Mouse (Mus musculus): Measurements from ENCODE around the gene Rnf135. TPM values are rescaled to one million over a fixed set of nuclear protein-coding genes. Genes with fewer than 3 reads are reported as not detected.
"Not testable (repeated sequence)": the region's sequence is repeated elsewhere in the genome, so short reads cannot be mapped to it uniquely, and the experiment has no call there.

Rnf135 gene
- polyA plus RNA-seq, 1 experiment from 2014 or later, result 10.1 TPM

DNA sequence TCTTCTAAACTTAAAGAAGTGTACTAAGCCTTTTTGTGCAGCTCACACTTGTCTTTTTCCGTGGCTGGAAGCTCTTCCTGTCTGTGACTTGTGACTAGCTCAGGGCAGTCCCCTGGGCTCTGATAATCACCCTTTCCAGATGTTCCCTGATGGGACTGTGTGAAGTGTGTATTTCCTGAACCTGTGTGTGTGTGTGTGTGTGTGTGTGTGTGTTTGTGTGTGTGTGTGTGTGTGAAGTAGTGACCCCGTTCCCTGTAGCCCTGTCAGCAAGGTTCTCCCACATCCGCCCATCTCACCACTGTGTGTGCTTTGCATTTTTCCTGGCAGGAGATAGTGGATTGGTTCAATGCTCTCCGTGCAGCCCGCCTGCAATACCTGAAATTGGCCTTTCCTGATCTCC is 13.3 kb upstream of the Rnf135 start:
- no peaks in the 10 kb centered on the region for H3K9me3 ChIP-seq (ENCODE audit: control insufficient read depth, low read length)
- ATAC-seq (ENCODE audit: low read depth), result no peak
- H3K4me1 ChIP-seq (replicated peaks; ENCODE audit: control insufficient read depth, insufficient read depth, low read length), result no peaks in the 10 kb centered on the region
- H3K27ac ChIP-seq (ENCODE audit: low read length), result no peak overlapping the region
- no peaks in the 10 kb centered on the region for H3K36me3 ChIP-seq (ENCODE audit: control insufficient read depth, insufficient read depth, low read length)
- H3K27me3 ChIP-seq (ENCODE audit: control insufficient read depth, insufficient read depth, low read depth, low read length), result no peaks in the 10 kb centered on the region
- WGBS, result 60% methylated on average over 5 of the region's 5 CpGs
- no peak overlapping the region for H3K4me3 ChIP-seq (ENCODE audit: low read length)
- no peak overlapping the region for H3K4me2 ChIP-seq (ENCODE audit: low read depth, low read length)
- no peak overlapping the region for H3K9ac ChIP-seq (ENCODE audit: low read length)

DNA sequence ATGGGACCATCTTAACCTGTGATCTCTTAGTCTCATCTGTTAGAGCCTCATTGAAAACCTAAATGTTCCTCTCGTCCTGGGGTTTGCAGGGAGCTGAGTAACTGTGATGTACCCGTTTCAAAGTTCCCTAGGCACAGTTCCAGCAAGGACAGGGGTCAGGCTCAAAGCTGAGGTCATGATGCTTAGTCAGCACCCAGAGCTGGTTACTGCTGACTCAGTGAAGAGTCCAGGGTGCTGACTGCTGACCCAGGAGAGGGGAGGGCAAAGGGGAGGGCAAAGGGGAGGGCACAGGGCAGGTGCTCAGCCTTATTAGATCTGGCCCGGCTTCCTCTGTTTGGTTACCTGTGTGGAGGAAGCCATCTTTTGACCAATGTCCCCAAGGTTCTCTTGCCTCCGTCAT is 11.8 kb upstream of the Rnf135 start:
- Histone ChIP-seq H3K27ac (ENCODE audit: low read length) (no peak overlapping the region), H3K4me2 (ENCODE audit: low read depth, low read length) (no peak overlapping the region), H3K27me3 (ENCODE audit: control insufficient read depth, insufficient read depth, low read depth, low read length) (no peaks in the 10 kb centered on the region), H3K9ac (ENCODE audit: low read length) (no peak overlapping the region), H3K36me3 (ENCODE audit: control insufficient read depth, insufficient read depth, low read length) (no peaks in the 10 kb centered on the region), H3K4me3 (ENCODE audit: low read length) (no peak overlapping the region), H3K9me3 (ENCODE audit: control insufficient read depth, low read length) (no peaks in the 10 kb centered on the region), H3K4me1 (replicated peaks; ENCODE audit: control insufficient read depth, insufficient read depth, low read length) (no peaks in the 10 kb centered on the region)
- no peak for ATAC-seq (ENCODE audit: low read depth)
- WGBS, result 56% methylated on average over 4 of the region's 4 CpGs

DNA sequence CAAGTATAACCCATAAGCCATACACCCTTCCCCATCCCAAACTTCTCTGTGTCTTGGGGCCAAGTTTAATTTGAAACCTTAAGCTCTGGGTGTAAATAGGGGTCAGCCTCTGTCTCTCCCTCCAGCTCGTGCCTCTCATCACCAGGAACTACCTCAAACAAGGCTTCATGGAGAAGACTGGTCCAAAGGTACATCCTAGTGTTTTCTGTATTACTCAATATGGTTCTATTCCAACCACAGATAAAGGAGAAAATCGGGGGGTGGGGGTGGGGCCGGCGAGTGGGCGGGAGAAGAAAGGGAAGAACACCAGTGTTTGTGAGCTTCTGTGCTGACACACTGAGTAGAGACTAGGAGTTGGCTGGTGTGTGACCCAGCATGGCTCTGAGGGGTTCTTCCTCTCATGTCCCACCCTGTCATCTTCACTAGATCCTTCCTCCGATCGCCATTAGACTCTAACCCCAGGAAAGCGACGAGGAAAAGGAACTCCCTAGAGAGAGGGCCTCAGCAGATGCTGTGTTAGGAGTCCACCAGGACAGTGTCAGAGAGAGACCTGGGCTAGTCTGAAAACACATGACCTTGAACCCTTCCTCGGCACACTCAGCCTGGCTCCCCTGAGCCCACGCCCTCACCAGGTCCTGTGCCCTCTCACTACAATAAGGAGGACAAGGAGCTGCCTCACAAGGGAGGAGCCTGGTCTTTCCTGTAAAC is 9.5 kb upstream of the Rnf135 start:
- Histone ChIP-seq H3K9ac (ENCODE audit: low read length) (no peak overlapping the region), H3K9me3 (ENCODE audit: control insufficient read depth, low read length) (no peaks in the 10 kb centered on the region), H3K4me1 (replicated peaks; ENCODE audit: control insufficient read depth, insufficient read depth, low read length) (no peaks in the 10 kb centered on the region), H3K36me3 (ENCODE audit: control insufficient read depth, insufficient read depth, low read length) (no peaks in the 10 kb centered on the region), H3K4me2 (ENCODE audit: low read depth, low read length) (no peak overlapping the region), H3K27ac (ENCODE audit: low read length) (no peak overlapping the region), H3K27me3 (ENCODE audit: control insufficient read depth, insufficient read depth, low read depth, low read length) (no peaks in the 10 kb centered on the region), H3K4me3 (ENCODE audit: low read length) (no peak overlapping the region)
- ATAC-seq (ENCODE audit: low read depth), result no peak
- WGBS, result 78% methylated on average over 11 of the region's 11 CpGs

- H3K4me1 ChIP-seq (replicated peaks; ENCODE audit: control insufficient read depth, insufficient read depth, low read length), result no peaks in the 10 kb centered on the region
- H3K27me3 ChIP-seq (ENCODE audit: control insufficient read depth, insufficient read depth, low read depth, low read length), result no peaks in the 10 kb centered on the region
- no peak overlapping the region for H3K9ac ChIP-seq (ENCODE audit: low read length)
- no peak overlapping the region for H3K4me2 ChIP-seq (ENCODE audit: low read depth, low read length)
- no peak for ATAC-seq (ENCODE audit: low read depth)
- H3K36me3 ChIP-seq (ENCODE audit: control insufficient read depth, insufficient read depth, low read length), result no peaks in the 10 kb centered on the region
- WGBS, result 68% methylated on average over 11 of the region's 11 CpGs
- no peaks in the 10 kb centered on the region for H3K9me3 ChIP-seq (ENCODE audit: control insufficient read depth, low read length)
- H3K27ac ChIP-seq (ENCODE audit: low read length), result no peak overlapping the region
- H3K4me3 ChIP-seq (ENCODE audit: low read length), result no peak overlapping the region
Measured at GRCm38 (mm10) chr11:80176911-80177895, 6.4 kb upstream of the Rnf135 start.

- WGBS, result 76% methylated on average over 8 of the region's 8 CpGs
- no peak overlapping the region for H3K9ac ChIP-seq (ENCODE audit: low read length)
- H3K4me3 ChIP-seq (ENCODE audit: low read length), result no peak overlapping the region
- H3K4me1 ChIP-seq (replicated peaks; ENCODE audit: control insufficient read depth, insufficient read depth, low read length), result no peaks in the 10 kb centered on the region
- no peaks in the 10 kb centered on the region for H3K36me3 ChIP-seq (ENCODE audit: control insufficient read depth, insufficient read depth, low read length)
- H3K27me3 ChIP-seq (ENCODE audit: control insufficient read depth, insufficient read depth, low read depth, low read length), result no peaks in the 10 kb centered on the region
- H3K4me2 ChIP-seq (ENCODE audit: low read depth, low read length), result no peak overlapping the region
- ATAC-seq (ENCODE audit: low read depth), result no peak
- H3K9me3 ChIP-seq (ENCODE audit: control insufficient read depth, low read length), result no peaks in the 10 kb centered on the region
- no peak overlapping the region for H3K27ac ChIP-seq (ENCODE audit: low read length)
Measured at GRCm38 (mm10) chr11:80178316-80178715, 5.3 kb upstream of the Rnf135 start.

DNA sequence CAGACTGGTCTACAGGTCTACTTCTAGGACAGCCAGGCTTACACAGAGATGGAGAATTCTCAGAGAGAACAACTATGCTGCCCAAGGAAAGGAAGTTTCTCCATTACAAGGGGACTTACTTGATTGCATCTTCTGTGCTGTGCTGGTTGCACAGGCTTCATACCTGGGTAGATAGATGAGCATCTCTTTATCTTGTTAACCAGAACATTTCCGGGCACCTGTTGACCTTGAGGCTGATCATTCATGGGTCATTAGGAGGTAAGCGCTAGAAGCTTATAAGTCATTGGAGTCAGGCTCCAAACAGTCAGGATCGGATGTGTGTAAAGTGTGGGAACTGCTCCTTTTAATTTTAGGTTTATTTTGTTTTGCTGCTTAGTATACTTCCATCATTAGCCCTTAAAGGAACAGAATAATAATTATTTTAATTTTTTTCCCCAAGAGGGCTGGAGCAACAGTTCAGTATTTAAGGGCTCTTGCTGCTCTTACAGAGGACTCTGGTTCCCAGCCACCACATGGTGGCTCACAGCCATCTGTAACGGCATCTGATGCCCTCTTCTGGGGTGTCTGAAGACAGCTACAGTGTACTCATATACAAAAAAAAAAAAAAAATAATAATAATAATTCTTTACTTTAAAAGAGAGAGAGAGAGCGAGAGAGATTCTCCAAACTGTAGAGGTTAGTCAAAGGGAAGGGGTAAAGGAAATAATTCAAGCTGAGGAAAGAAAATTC is 2.5 kb upstream of the Rnf135 start:
- 63% methylated on average over 5 of the region's 5 CpGs for WGBS
- Histone ChIP-seq H3K36me3 (ENCODE audit: control insufficient read depth, insufficient read depth, low read length) (no peaks in the 10 kb centered on the region), H3K9me3 (ENCODE audit: control insufficient read depth, low read length) (no peaks in the 10 kb centered on the region), H3K4me3 (ENCODE audit: low read length) (no peak overlapping the region), H3K27ac (ENCODE audit: low read length) (no peak overlapping the region), H3K27me3 (ENCODE audit: control insufficient read depth, insufficient read depth, low read depth, low read length) (no peaks in the 10 kb centered on the region), H3K9ac (ENCODE audit: low read length) (no peak overlapping the region), H3K4me1 (replicated peaks; ENCODE audit: control insufficient read depth, insufficient read depth, low read length) (peaks cover 5% of the 10 kb centered on the region), H3K4me2 (ENCODE audit: low read depth, low read length) (no peak overlapping the region)
- ATAC-seq (ENCODE audit: low read depth), result no peak

- Histone ChIP-seq H3K4me3 (ENCODE audit: low read length) (peak overlapping the region; percentile 86), H3K4me2 (ENCODE audit: low read depth, low read length) (peak overlapping the region; percentile 74), H3K27ac (ENCODE audit: low read length) (peak overlapping the region; percentile 17; the same call in 1 of the 2 replicates), H3K9ac (ENCODE audit: low read length) (peak overlapping the region; percentile 93)
- H3K36me3 ChIP-seq (ENCODE audit: control insufficient read depth, insufficient read depth, low read length); H3K27me3 ChIP-seq (ENCODE audit: control insufficient read depth, insufficient read depth, low read depth, low read length); H3K9me3 ChIP-seq (ENCODE audit: control insufficient read depth, low read length); H3K4me1 ChIP-seq (replicated peaks; ENCODE audit: control insufficient read depth, insufficient read depth, low read length): not testable (repeated sequence)
- WGBS, result 39% methylated on average over 12 of the region's 12 CpGs
- ATAC-seq (ENCODE audit: low read depth), result peak; percentile 80
Measured at GRCm38 (mm10) chr11:80183054-80183704, 472 bp upstream of the Rnf135 start.

DNA sequence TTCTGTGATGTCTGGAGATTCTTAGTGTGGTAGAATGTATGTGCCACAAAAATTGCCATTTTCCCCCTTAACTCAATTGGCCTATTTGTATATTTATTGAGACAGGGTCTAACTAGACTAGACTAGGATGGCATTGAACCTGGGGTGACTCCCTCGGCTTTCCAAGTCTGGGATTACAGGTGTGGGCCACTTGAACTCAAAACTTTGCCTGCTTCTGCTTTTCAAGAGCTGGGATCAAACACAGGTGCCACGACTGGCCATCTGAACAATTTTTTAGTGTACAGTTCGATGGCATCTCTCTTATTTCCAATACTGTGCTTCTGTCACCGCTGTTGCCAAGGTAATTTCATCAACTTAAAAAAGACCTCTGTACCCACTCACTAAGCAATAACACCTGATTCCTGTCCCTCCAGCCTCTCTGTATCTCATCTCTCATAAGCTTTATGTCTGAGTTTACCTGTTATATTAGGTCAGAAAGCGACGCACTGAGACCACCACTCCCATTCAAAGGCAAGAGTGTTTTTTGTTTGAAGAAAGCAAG is 950 bp downstream of the Rnf135 start:
- peak overlapping the region; percentile 86 for H3K4me3 ChIP-seq (ENCODE audit: low read length)
- no peak overlapping the region for H3K27ac ChIP-seq (ENCODE audit: low read length)
- peak overlapping the region; percentile 93 for H3K9ac ChIP-seq (ENCODE audit: low read length)

More for the DNA sequence above, 950 bp downstream of the Rnf135 start:
- Histone ChIP-seq H3K4me2 (ENCODE audit: low read depth, low read length) (peak overlapping the region; percentile 74), H3K27me3 (ENCODE audit: control insufficient read depth, insufficient read depth, low read depth, low read length) (no peaks in the 10 kb centered on the region), H3K36me3 (ENCODE audit: control insufficient read depth, insufficient read depth, low read length) (no peaks in the 10 kb centered on the region), H3K4me1 (replicated peaks; ENCODE audit: control insufficient read depth, insufficient read depth, low read length) (peaks cover 5% of the 10 kb centered on the region), H3K9me3 (ENCODE audit: control insufficient read depth, low read length) (no peaks in the 10 kb centered on the region)
- no peak for ATAC-seq (ENCODE audit: low read depth)
- WGBS, result 71% methylated on average over 6 of the region's 6 CpGs
